Mouse (Mus musculus): ENCODE data around the gene Six4.

DNA sequence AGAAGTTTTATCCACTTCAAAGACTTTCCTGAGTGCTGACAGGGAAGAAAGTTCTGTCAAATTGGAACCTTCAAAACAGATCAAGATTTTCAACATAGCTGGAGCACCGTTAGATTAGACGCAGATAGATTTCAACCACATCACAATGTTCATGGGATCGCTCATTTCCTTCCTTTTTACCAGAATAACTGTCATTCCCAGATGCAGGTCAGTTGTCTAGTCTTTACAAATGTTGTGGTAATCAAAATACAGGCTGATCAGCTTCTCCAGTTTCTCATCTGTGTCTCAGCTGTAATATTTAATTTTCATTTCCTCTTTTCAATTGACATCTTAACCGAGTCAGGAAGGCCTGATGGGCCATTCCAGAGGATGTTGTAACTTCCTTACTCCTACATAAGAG is 29.5 kb downstream of the Six4 start:
- TF ChIP-seq CTCF (IDR thresholded peaks at IDR 0.05; ENCODE audit: control insufficient read depth, insufficient read depth, insufficient replicate concordance, low read depth, low read length) (no peak), POLR2A (IDR thresholded peaks at IDR 0.05; ENCODE audit: control insufficient read depth, low read depth, low read length) (no peak)
